Mouse (Mus musculus) gastrocnemius, postnatal 36 days (tissue): Measurements from ENCODE around the gene Slc9a9. TPM values are rescaled to one million over a fixed set of nuclear protein-coding genes. Genes with fewer than 3 reads are reported as not detected.
"Not testable (repeated sequence)": the region's sequence is repeated elsewhere in the genome, so short reads cannot be mapped to it uniquely, and the experiment has no call there.

Source experiments
- DNase-seq, 2 experiments: peaks; one replicate each; pipeline ENCODE4 v3.0.0; 2022
- intact Hi-C: fragments of 180-260 bp; cut with DNase I; formaldehyde crosslinking; loops from one replicate; pipeline ENCODE4 v1.15.1; 2025
- long read RNA-seq, 2 experiments: library from polyadenylated mRNA; stranded (forward); transcript quantifications; one replicate each; pipeline ENCODE4 v2.0.0; 2021
- total RNA-seq, 2 experiments: library from RNA; stranded (reverse); gene quantifications; 2 replicates each; pipeline ENCODE4 v1.2.3; 2021

The Slc9a9 gene
- 1 to 10 TPM; 2.7 to 2.9 TPM for total RNA-seq
- long read RNA-seq, experiment 1, partial matches to known transcripts = 0 of 1 reads
- long read RNA-seq, experiment 1, other reads (novel, unspliced or antisense) = 1 of 1 reads
- long read RNA-seq, experiment 2, partial matches to known transcripts = 2 of 3 reads
- long read RNA-seq, experiment 2, other reads (novel, unspliced or antisense) = 1 of 3 reads

DNA sequence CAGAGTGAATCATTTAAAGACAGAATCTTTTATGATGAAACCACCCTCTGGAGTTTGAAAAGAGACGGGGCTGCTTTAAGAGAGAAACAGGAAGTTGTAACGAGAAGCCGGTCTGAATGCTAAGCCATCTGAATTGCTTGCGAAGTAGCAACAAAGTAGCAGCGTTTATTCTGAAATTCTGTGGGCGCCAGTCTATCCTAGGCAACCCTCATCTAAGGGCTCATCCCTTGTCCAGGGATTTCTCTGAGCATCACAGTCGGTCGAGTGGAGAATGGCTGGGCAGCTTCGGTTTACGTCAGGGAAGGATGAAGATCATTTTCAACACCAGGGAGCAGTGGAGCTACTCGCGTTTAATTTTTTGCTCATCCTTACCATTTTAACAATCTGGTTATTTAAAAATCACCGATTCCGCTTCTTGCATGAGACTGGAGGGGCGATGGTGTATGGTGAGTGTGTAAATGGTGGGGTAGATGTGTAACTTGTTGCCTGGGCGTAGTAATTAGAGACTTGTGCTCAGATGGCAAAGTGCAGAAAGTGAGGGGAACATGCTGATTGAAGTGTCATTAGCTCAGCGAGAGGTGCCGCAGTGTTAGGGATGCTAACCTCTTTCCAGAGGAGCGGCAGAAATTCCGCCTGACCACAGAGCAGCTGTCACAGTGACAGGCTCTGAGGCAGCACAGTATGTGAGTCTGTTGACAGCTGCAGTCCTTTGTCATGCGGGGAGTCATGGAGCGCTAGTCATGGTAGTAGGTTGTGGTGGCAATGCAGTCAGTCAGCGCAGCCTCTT is at the start of gene Slc9a9:
TSS of gene Slc9a9 (plus strand) at position 119 of the 787 bp plus-strand sequence.
- DNase-seq = peak in 1 of 2 experiments; percentile 24
- intact Hi-C loops = no loop called here

GRCm38 (mm10) chr9:94620342-94620741 is 49.4 kb upstream of the Slc9a9 start:
- intact Hi-C loops = no loop called here
- DNase-seq = no peak

- no peak for DNase-seq
- intact Hi-C loops = no loop called here
Observed at GRCm38 (mm10) chr9:94620846-94621245, 48.9 kb upstream of the Slc9a9 start.

DNA sequence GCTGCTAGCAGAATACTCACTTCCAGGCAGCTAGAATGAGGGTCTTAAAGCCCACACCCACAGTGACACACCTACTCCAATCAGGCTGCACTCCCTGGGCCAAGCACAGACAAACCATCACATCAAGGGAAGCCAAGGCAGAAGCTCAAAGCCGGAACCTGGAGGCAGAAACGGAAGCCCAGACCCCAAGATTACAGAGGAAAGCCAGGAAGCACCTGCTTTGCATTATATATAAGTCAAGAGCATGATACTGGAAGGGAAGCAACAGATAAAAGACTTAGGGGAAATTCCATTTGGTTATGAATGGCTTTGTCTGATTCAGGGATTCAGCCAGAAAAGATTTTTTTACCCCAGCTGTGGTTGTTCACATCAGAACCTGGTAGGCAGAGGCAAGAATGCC is 47.8 kb upstream of the Slc9a9 start:
- no peak for DNase-seq
- intact Hi-C loops = no loop called here

- no peak for DNase-seq
- intact Hi-C loops = no loop called here
Observed at GRCm38 (mm10) chr9:94626737-94627136, 43.0 kb upstream of the Slc9a9 start.

DNA sequence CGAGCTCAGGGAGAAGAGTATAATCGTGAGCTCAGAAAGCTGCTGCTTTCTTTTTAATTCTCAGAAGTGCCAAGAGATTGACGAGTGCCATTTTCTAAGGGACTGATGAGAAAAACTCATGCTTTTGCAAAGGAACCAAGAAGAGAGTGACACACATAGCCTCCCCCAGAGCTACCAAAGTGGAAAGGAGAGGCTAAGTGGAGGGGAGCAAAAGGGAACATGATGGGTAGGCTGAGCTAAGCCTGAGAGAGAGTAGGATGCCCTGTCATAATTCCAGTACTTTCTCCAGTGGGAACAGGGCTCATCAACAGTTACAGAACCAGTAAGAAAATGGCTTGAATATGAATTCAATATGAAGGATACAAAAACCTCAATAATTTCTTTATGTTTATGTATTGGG is 40.8 kb upstream of the Slc9a9 start:
- DNase-seq = no peak
- intact Hi-C loops = no loop called here

DNA sequence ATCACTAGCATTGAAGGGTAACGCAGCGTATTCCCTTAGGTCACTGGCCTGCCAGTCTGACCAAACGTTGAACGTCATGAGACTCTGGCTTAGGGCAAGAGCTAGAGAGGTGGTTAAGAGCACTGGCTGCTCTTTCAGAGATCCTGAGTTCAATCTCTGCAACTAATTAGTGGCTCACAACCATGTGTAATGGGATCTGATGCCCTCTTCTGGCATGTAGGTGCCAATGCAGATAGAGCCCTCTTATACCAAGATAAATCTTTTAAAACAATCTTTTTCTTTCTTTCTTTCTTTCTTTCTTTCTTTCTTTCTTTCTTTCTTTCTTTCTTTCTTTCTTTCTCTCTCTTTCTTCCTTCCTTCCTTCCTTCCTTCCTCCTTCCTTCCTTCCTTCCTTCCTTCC is 35.4 kb upstream of the Slc9a9 start:
- intact Hi-C loops, DNase-seq: not testable (repeated sequence)

GRCm38 (mm10) chr9:94645631-94646030 is 24.1 kb upstream of the Slc9a9 start:
- intact Hi-C loops = no loop called here
- DNase-seq = no peak

- DNase-seq = no peak
- intact Hi-C loops = no loop called here
Observed at GRCm38 (mm10) chr9:94647425-94647824, 22.3 kb upstream of the Slc9a9 start.

DNA sequence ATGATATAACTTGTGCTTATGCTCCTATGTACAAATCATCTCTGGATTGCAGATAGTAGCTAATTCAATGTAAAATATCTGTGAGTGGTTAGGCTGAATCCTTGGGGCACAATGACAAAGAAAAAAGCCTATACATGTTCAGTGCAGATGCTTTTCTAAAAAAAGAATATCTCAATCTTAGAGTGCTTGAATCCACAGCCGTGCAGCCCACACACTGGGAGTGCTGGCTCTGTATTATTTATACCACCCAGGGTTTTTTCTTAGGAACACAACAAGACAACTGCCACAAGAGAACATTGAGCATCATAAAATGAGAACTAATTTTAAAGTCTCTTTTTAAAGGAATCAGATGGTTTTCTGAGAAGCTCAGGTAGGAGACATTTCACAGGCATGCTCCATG is 19.7 kb upstream of the Slc9a9 start:
- DNase-seq = no peak
- intact Hi-C loops = no loop called here

DNA sequence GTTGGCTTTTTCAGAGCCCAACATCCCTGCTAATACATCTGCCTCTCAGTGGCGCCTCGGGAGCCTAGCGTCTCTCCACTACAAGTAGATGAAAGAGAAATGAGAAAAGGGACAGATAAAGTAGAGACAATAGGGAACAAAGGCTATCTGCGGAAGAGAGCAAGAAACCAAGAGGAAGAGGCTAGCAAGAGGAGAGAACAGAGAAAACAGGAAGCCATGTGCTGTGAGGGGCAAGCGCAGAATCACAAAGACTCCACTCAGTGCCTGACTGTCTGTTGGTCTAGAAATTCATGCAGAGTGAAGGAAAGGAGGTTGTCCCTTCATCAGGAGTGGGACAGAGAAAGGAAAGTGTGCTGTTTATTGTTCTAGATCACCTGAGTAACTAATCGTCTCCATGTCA is 16.5 kb upstream of the Slc9a9 start:
- DNase-seq = no peak
- intact Hi-C loops = no loop called here

- intact Hi-C loops = no loop called here
- DNase-seq = no peak
Observed at GRCm38 (mm10) chr9:94653827-94654226, 15.9 kb upstream of the Slc9a9 start.

DNA sequence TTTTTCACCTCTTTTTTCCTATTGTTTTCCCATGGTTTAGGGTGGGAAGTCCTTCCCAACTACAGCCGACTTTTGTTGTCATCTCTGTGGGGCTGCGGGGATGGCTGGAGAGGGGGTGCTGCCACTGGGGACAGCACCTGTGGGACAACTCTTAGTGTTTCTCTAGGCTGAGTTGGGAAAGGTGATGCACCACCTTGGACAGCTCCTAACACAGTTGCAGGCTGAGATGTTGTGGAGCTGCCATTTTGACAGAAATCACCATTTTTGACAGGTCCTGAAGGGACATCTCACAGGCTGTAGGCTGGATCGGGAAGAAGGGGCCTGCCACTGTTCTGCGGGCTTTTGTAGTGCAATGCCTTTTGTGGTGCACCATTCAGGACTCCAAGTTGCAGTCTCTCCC is 13.4 kb upstream of the Slc9a9 start:
- intact Hi-C loops = no loop called here
- no peak for DNase-seq

DNA sequence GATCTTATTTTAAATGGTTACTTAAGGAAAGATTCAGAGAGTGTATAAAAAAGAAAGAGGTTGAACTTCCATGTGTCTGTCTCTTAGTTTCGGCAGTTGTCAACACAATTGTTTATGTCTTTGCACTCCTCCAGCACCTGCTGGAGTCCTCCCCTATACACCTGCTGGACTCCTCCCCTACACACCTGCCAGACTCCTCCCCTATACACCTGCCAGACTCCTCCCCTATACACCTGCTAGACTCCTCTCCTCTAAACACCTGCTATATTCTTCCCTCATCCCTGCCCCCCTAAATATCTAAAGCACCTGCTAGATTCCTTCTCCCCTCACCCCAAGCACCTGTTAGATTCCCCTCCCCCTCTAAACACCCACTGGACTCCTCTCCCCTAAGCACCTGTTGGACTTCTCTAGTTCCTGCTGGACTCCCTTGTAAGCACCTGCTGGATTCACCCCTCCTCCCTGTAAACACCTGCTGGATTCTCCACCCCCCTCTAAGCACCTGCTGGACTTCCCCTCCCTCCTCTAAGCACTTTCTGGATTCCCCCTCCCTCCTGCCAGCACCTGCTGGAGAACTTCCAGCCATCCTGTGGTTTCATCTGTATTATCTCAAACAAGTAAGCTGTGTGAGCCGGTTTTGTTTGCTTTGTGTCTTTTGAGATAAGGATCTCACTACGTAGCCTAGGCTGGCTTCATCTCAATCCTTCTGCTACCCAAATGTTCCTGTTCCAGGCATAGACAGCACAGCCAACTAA is 10.1 kb upstream of the Slc9a9 start:
- intact Hi-C loops = no loop called here

GRCm38 (mm10) chr9:94661768-94662167 is 7.9 kb upstream of the Slc9a9 start:
- DNase-seq = no peak
- intact Hi-C loops = no loop called here

More for the DNA sequence above, 10.1 kb upstream of the Slc9a9 start:
- no peak for DNase-seq

DNA sequence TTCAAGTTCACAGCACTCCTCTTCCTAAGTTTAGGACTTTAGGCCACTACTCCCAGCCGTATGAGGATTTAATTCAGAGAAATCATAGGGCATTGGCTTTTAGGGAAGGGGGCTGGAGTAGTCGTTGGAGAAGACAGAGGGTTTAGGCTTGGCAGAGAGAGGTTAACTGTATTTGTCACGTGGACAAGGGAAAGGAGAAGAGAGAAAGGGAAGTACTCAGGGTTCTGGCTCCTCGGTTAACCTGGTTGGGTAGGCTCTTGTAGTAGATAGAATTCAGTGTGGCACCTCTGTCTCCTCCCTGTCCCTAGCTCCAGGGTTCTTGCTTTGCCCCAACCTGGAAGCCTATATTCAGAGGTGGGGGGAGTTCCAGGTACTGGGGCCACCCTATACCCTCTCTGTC is 4.5 kb upstream of the Slc9a9 start:
- no peak for DNase-seq
- intact Hi-C loops = no loop called here

GRCm38 (mm10) chr9:94668589-94668988 is 1.1 kb upstream of the Slc9a9 start:
- peak; percentile 12 to 13 for DNase-seq
- intact Hi-C loops = no loop called here

- no peak for DNase-seq
- intact Hi-C loops = no loop called here
Observed at GRCm38 (mm10) chr9:94670704-94671103, 995 bp downstream of the Slc9a9 start.

DNA sequence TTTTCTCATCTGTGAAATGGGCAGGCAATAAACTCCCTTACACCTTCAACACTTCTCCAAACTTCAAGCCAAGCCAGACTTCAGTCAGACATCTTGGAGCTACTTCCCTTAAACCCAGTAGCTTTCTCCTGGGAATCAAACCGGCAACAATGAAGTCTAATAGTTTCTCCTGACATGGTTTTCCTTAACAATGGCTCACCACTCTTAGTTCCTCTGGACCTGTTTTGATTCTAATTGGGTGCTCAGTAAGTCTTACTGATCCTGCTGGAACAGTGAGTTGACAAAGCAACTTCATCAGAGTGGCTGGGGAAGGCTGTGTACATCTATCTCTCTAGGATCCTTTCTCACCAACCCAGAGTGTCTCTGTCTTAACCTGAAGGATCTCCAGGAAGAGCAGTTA is 5.0 kb downstream of the Slc9a9 start:
- no peak for DNase-seq
- intact Hi-C loops = no loop called here

DNA sequence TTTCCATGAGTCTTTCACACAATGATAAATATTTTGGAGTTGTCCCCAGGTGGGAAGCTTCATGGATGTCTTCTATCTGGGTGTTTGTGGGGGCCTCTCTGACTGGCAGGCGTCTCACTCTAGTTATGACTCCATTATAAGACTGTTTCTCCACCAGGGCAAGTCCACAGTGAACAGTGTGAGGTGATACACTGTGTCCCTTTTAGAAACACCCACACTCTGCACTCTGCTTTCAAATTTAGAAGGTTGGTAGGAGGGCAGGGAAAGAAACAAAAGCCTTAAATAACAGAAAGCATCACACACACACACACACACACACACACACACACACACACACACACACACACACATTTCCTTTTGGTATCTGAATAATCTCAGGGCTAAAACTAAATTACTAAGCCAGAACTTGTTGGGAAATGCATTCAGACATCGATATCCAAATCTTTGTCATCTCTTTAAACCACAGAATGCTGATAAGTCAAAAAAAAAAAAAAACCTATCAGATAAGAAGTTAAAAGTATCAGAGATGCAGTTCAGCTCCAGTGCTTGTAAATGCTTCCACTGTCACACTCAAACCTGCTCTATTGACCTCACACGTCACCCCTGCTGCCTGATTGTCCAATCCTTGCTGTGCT is 8.4 kb downstream of the Slc9a9 start:
- DNase-seq = no peak
- intact Hi-C loops = no loop called here

DNA sequence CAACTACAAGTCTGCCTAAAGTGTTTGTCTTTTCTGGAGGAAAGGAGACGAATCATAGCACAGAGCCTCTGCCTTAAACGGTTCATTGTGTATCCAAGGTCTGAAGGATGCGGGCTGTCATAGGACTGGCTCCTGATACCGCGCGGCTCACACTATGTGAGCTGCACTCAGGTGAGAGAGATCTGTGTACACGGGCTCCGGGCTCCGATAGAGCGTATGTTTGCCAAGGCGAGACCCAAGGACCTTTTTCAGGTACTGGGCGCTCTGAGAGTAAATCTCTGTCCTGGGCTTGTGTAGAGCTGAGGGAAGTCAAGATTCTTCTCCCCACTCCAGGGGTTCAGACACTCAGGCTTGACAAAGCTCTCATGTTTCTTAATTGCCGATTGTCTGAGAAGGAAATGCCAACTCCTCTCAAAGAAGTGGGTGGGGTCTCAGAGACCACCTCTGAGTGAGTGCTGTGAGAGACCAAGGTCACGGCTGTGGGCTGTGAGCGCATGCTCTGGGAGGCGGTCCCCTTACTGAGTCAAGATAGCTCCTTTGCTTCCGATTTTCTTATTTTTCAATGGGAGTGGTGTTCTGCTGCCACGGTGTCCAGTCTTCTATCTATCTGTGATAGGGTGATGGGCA is 10.9 kb downstream of the Slc9a9 start:
- DNase-seq = no peak
- intact Hi-C loops = no loop called here
